Mouse (Mus musculus): ENCODE results near the gene Nptxr.
A peak's percentile ranks its signal among the peaks of the same experiment; 100 is the strongest.

Nptxr gene

DNA sequence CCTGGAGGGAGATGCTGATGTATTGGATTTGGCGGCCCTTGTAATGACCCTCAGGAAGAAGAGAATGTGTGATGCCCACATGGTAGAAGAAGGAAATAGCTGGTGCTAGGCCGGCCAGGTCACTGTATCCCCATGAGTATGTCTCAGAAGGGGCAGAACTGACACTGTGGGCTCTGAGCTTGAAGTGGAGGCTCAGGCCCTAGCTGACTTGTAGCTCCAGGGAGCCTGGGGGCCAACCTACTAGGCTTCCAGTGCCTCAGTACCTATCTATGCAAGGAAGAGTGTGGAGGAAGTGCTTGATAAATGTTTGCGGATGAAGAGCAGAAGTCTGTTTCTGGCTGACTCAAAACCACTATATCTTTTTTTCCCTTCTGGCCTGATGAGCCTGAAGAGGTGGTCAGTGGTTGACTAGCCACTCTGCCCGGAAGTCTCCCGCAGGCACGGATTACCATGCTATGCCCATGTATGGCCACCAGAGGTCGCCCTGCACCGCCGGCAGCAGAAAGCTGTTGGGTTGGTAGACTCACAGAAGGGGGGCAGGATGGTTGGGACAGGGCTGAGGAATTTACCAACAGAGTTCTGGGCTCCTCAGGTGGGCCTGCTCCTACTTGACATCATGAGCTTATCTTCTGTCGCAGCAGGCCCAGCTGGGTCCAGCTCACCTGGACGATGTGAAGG lies 51.7 kb downstream of the Nptxr start:
- peak; percentile 55 for DNase-seq (ENCODE audit: low spot score)

DNA sequence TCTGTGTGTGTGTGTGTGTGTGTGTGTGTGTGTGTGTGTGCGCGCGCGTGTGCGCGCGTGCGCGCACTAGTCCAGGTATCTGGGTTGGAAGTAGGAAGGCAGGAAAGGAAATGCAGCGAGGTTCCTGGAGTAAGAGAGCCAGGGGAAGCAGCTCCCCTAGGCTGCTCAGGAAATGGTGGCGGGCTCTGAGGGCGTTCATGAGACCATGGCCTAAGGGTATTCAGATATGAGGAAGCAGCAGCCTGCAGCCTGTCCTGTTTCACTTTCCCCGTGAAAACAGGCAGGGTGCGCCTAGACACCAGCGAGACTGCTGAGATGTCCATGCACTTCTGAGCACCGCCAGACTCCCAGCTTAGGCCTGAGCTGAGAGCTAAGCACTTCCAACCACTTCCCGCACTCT lies 52.8 kb downstream of the Nptxr start:
- no peak for DNase-seq (ENCODE audit: low spot score)

GRCm38 (mm10) chr15:79750266-79750665 lies 54.3 kb downstream of the Nptxr start:
- DNase-seq (ENCODE audit: low spot score), result no peak

GRCm38 (mm10) chr15:79749162-79749561 lies 55.4 kb downstream of the Nptxr start:
- no peak for DNase-seq (ENCODE audit: low spot score)

DNA sequence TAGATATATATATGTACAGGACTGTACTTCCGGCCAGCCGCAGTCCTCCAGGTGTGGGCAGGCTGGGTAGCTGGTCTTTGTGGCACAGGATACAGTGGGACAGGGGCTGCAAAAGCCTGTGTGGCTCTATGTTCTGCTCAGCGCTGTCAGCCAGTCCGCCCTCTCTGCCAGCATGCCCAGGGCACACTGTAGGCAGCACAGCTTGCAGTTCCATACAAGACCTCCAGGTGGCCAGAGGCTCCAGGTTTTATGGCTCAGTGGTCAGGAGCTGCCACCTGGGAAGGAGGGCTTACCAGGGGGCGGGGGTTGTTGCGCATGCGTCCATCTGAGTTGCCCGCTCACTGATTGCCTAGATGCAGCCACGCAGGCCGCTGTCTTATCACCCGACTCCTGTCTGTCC lies 56.6 kb downstream of the Nptxr start:
- DNase-seq (ENCODE audit: low spot score), result no peak

DNA sequence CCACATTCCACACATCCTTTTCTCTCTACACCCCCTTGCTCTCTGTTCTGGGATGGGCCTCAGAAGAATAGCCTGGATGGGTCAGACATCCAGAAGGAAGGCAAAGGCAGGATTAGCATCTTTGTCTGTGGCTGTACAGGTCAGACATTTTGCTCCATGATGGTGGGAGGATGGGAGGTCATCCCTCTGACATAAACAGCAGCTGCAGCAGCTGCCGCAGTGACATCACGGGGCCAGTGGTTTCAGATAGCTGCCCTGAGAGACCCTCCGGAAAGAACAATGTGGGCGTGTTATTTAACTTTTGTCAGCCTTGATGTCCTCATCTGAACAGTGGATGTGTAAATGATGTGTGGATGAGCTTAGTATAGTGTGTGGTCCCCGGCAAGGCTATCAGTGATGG lies 58.7 kb downstream of the Nptxr start:
- no peak for DNase-seq (ENCODE audit: low spot score)

DNA sequence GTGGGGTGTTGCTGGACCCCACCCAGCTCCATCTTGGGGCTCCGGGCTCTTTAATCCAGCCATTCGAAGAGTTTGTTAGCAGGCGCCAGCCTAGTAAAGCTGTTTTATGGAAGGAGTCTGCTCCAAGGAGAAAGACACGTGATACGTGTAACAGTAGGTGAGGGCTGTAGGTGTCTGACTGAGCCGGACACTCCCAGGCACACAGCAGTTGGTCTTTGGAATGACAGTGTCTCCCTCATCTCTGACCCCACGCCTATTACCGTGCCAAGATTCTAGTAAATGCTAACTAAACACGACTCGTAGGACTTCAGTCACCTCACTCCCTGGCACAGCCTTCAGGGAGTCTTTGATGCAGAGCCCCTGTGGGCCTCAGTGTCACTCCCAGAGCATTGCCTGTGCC lies 59.3 kb downstream of the Nptxr start:
- no peak for DNase-seq (ENCODE audit: low spot score)

DNA sequence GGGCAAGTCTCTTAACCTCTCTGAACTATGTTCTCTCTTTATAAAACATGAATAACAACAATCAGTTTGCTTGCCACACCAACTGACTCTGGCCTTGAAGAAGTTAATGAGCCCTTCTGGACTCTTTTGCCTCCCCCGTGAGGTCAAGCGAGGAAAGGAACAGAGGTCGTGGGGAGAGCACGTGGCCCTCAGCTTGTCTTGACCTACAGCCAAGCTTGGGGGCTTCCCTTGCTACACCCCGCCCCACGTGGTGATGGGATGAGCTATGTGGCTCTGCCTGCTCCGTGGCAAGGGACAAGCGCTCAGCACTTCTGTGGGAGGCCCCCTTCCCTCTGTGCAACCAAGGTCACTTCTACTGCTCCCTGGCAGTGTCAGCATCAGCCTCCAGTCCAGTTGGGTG lies 59.8 kb downstream of the Nptxr start:
- no peak for DNase-seq (ENCODE audit: low spot score)

- DNase-seq (ENCODE audit: low spot score), result no peak
Observed at GRCm38 (mm10) chr15:79744001-79744400, 60.6 kb downstream of the Nptxr start.

DNA sequence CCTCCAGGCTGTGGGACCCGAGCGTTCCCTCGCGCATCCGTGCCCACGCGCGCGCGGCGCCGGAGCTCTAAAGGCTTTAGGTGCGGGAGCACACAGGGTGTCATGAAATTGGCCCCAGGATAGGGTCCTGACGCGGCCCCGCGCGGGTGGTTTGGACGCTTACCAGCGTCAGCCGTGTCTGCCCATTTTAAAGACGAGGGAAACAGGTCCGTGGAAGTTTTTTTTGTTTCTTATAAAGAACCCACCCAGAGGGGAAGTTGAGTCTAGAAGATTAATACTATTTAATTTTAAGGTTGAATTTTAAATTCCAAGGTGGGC lies 61.9 kb downstream of the Nptxr start:
- no peak for DNase-seq (ENCODE audit: low spot score)

- DNase-seq (ENCODE audit: low spot score), result peak; percentile 79
Observed at GRCm38 (mm10) chr15:79741921-79742705, 62.5 kb downstream of the Nptxr start, which contains the start of gene Sun2. Sun2 (minus strand) TSS chr15:79742536.

DNA sequence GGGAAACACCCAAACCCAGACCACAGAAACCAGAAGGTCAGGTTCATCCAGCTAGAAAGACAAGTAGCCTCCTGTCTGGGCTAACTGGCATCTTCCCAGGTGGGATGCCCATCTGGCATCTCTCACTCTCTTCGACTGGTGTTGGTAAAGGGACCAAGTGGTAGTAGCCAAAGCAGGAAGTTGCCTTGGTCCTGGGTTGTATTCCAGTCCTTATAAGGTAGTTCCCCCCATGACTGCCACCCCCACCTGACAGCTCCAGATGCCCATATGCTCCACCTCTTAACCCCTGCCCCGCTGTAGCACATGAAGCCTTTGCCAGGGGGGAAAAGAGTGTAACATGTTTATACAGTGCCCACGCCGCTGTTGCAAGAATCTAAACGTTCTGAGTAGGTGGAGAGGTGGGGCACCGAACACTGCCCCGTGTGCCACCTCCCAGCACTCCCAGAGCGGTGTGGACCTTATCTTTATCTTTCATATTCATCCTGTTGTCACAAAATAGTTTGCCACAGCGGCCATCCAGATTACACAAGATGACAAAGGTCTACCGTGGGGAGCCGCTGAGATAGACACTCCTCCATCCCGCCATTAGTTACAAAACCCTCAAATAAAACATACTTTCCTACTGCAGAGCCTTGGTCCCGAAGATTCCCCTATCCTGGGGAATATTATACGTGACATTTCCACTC lies 63.2 kb downstream of the Nptxr start:
- no peak for DNase-seq (ENCODE audit: low spot score)

DNA sequence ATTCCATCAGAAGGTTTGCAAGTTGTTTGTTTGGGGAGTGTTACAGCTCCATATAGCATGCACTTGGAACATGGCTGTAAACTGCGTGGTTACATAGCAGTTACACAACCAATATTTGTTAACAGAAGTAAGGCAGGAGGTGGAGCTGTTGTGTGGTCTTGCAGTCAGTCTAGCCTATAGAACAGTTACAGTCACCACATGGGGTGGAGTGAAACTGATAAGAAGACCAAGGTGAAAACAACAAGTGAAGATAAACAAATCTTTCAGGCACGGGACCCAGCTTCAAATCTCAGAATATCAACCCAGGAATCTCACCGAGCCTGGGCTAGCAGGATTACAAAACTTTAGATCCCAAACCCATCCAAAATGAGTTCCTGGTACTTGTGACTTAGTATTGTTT lies 63.8 kb downstream of the Nptxr start:
- no peak for DNase-seq (ENCODE audit: low spot score)

Data from layer of hippocampus, adult 9-10 months (tissue).